Mouse (Mus musculus) hindbrain, postnatal 0 days (tissue): ENCODE measurements around the gene Kif7. TPM values are rescaled to one million over a fixed set of nuclear protein-coding genes. Genes with fewer than 3 reads are reported as not detected.
A peak's percentile ranks its signal among the peaks of the same experiment; 100 is the strongest.

Source experiments
- ATAC-seq: fragments of 200-750 bp; cut with Nextera tagmentation; 2 replicates; pipeline ENCODE4 v1.8.0; 2017; ENCODE audit warnings: mild to moderate bottlenecking, moderate TSS enrichment, moderate library complexity
- DNase-seq: peaks from one replicate; pipeline ENCODE4 v3.0.0-alpha.2; 2015; ENCODE audit warnings: low spot score
- H3K27ac ChIP-seq: fragments of 300-500 bp; sonication (generic); 2 replicates; pipeline ENCODE4 v1.5.1; 2014; ENCODE audit warnings: mild to moderate bottlenecking
- H3K27me3 ChIP-seq: fragments of 300-500 bp; sonication (generic); 2 replicates; pipeline ENCODE4 v1.6.1; 2014; ENCODE audit warnings: low read length, mixed read lengths; ENCODE audit not compliant: insufficient read depth
- H3K36me3 ChIP-seq: fragments of 300-500 bp; sonication (generic); 2 replicates; pipeline ENCODE4 v1.6.1; 2014; ENCODE audit warnings: low read length, mixed read lengths; ENCODE audit not compliant: insufficient read depth
- H3K4me1 ChIP-seq: fragments of 300-500 bp; sonication (generic); 2 replicates; pipeline ENCODE4 v1.6.1; 2014; ENCODE audit warnings: antibody characterized with exemption, low read length, mixed read lengths; ENCODE audit not compliant: insufficient read depth
- H3K4me2 ChIP-seq: fragments of 300-500 bp; sonication (generic); 2 replicates; pipeline ENCODE4 v1.6.1; 2014; ENCODE audit warnings: low read depth, mild to moderate bottlenecking, low read length, moderate library complexity, mixed read lengths
- H3K4me3 ChIP-seq: fragments of 300-500 bp; sonication (generic); 2 replicates; pipeline ENCODE4 v1.5.1; 2014; ENCODE audit warnings: low read length
- H3K9ac ChIP-seq: fragments of 300-500 bp; sonication (generic); replicated peaks from 2 replicates; pipeline ENCODE4 v1.6.1; 2014; ENCODE audit warnings: mild to moderate bottlenecking, low read length, moderate library complexity, mixed read lengths
- H3K9me3 ChIP-seq: fragments of 300-500 bp; sonication (generic); 2 replicates; pipeline ENCODE4 v1.6.1; 2016; ENCODE audit warnings: low read length, mixed read lengths
- CTCF ChIP-seq: IDR thresholded peaks from 2 replicates; pipeline ENCODE4 v1.5.1; 2016; ENCODE audit warnings: antibody characterized with exemption, control low read depth, low read depth
- WGBS: fragments of 180-500 bp; shearing (Covaris S2); extraction: QIAGEN DNeasy Blood & Tissue Kit; methylation state at CpG from one replicate; pipeline ENCODE4 v1.1.7; 2014; 5-methylcytosine and 5-hydroxymethylcytosine counted together
- polyA plus RNA-seq: library from polyadenylated mRNA; unstranded; fragments of >200 nt; fragmentation: Nextera tagmentation; extraction: Ambion mirVana; gene quantifications from 2 replicates; pipeline ENCODE4 v1.2.1, GENCODE M21; 2015
- total RNA-seq: library from RNA; depleted of rRNA; stranded (reverse); fragments of >200 nt; gene quantifications from 2 replicates; pipeline ENCODE4 v1.2.3, GENCODE M21; 2014; rRNA removed

Gene Kif7
- total RNA-seq (7.3 and 8.5 TPM in 2 replicates), polyA plus RNA-seq (1.9 and 2.3 TPM in 2 replicates)

GRCm38 (mm10) chr7:79715187-79715981 lies at the start of gene Kif7:
Gene Kif7 (minus strand): TSS chr7:79715720.
- under 1% methylated on average over 51 of the region's 55 CpGs for WGBS
- H3K27ac ChIP-seq, result 0 out of 2 replicates have a peak within 1 kb of the TSS, but pooled peaks have one; percentile 36

GRCm38 (mm10) chr7:79762106-79762505 lies 46.6 kb upstream of the Kif7 start:
- Histone ChIP-seq H3K9ac (no peak overlapping the region), H3K9me3 (no peaks in the 10 kb centered on the region), H3K36me3 (no peaks in the 10 kb centered on the region), H3K4me2 (no peak overlapping the region), H3K4me1 (no peaks in the 10 kb centered on the region), H3K27ac (no peak overlapping the region), H3K27me3 (no peaks in the 10 kb centered on the region), H3K4me3 (no peak overlapping the region)
- no peak for ATAC-seq
- TF ChIP-seq CTCF, result no peak
- no peak for DNase-seq
- WGBS, result 77% methylated on average over 8 of the region's 8 CpGs

More at GRCm38 (mm10) chr7:79715187-79715981, at the start of gene Kif7:
- no peaks in the 10 kb centered on the region for H3K36me3 ChIP-seq
- H3K4me1 ChIP-seq, result no peaks in the 10 kb centered on the region
- no peaks in the 10 kb centered on the region for H3K9me3 ChIP-seq
- no peaks in the 10 kb centered on the region for H3K27me3 ChIP-seq
- TF ChIP-seq CTCF, result no peak
- peak within 1 kb of the TSS; percentile 53 for H3K4me3 ChIP-seq
- peak within 1 kb of the TSS; percentile 88 for H3K4me2 ChIP-seq
- DNase-seq (peak; percentile 88), ATAC-seq (peak; percentile 92)
- peak within 1 kb of the TSS; percentile 59 for H3K9ac ChIP-seq

- WGBS, result 72% methylated on average over 5 of the region's 5 CpGs
These were observed 45.8 kb upstream of the Kif7 start for GRCm38 (mm10) chr7:79761124-79761876.

GRCm38 (mm10) chr7:79759766-79760165 lies 44.2 kb upstream of the Kif7 start:
- H3K36me3 ChIP-seq, result no peaks in the 10 kb centered on the region
- no peak overlapping the region for H3K4me3 ChIP-seq
- ATAC-seq (no peak), DNase-seq (no peak)
- no peak for TF ChIP-seq CTCF
- no peaks in the 10 kb centered on the region for H3K4me1 ChIP-seq
- H3K9me3 ChIP-seq, result no peaks in the 10 kb centered on the region
- H3K27ac ChIP-seq, result no peak overlapping the region
- no peak overlapping the region for H3K4me2 ChIP-seq
- H3K9ac ChIP-seq, result no peak overlapping the region
- no peaks in the 10 kb centered on the region for H3K27me3 ChIP-seq

More at GRCm38 (mm10) chr7:79761124-79761876, 45.8 kb upstream of the Kif7 start:
- no peak for DNase-seq
- Histone ChIP-seq H3K9me3 (no peaks in the 10 kb centered on the region), H3K4me3 (no peak overlapping the region), H3K27ac (no peak overlapping the region), H3K36me3 (no peaks in the 10 kb centered on the region), H3K4me1 (no peaks in the 10 kb centered on the region), H3K9ac (no peak overlapping the region), H3K4me2 (no peak overlapping the region), H3K27me3 (no peaks in the 10 kb centered on the region)
- TF ChIP-seq CTCF, result no peak
- ATAC-seq, result no peak

GRCm38 (mm10) chr7:79758176-79758575 lies 42.7 kb upstream of the Kif7 start:
- Histone ChIP-seq H3K9me3 (no peaks in the 10 kb centered on the region), H3K27me3 (no peaks in the 10 kb centered on the region), H3K27ac (no peak overlapping the region), H3K4me3 (no peak overlapping the region), H3K4me1 (no peaks in the 10 kb centered on the region), H3K36me3 (no peaks in the 10 kb centered on the region), H3K4me2 (no peak overlapping the region), H3K9ac (no peak overlapping the region)
- DNase-seq (no peak), ATAC-seq (no peak)
- no peak for TF ChIP-seq CTCF
- 73% methylated on average over 6 of the region's 6 CpGs for WGBS

- Histone ChIP-seq H3K27me3 (no peaks in the 10 kb centered on the region), H3K27ac (no peak overlapping the region), H3K9ac (no peak overlapping the region), H3K4me2 (no peak overlapping the region), H3K9me3 (no peaks in the 10 kb centered on the region), H3K4me1 (no peaks in the 10 kb centered on the region), H3K4me3 (no peak overlapping the region), H3K36me3 (no peaks in the 10 kb centered on the region)
- no peak for DNase-seq
- no peak for ATAC-seq
- peak; percentile 50 for TF ChIP-seq CTCF
- WGBS, result 57% methylated on average over 2 of the region's 2 CpGs
These were observed 40.8 kb upstream of the Kif7 start for GRCm38 (mm10) chr7:79756334-79756733.
